Mouse (Mus musculus) layer of hippocampus, postnatal 36 days (tissue): ENCODE data around the gene Mpzl2. TPM values are rescaled to one million over a fixed set of nuclear protein-coding genes. Genes with fewer than 3 reads are reported as not detected.

Source experiments
- DNase-seq, 2 experiments: peaks; one replicate each; pipeline ENCODE4 v3.0.0; 2022
- total RNA-seq, 2 experiments: library from RNA; stranded (reverse); gene quantifications; 2 replicates each; pipeline ENCODE4 v1.2.3; 2021

Mpzl2 gene
- total RNA-seq, 2 experiments from 2014 or later = 0.42 to 1.1 TPM

DNA sequence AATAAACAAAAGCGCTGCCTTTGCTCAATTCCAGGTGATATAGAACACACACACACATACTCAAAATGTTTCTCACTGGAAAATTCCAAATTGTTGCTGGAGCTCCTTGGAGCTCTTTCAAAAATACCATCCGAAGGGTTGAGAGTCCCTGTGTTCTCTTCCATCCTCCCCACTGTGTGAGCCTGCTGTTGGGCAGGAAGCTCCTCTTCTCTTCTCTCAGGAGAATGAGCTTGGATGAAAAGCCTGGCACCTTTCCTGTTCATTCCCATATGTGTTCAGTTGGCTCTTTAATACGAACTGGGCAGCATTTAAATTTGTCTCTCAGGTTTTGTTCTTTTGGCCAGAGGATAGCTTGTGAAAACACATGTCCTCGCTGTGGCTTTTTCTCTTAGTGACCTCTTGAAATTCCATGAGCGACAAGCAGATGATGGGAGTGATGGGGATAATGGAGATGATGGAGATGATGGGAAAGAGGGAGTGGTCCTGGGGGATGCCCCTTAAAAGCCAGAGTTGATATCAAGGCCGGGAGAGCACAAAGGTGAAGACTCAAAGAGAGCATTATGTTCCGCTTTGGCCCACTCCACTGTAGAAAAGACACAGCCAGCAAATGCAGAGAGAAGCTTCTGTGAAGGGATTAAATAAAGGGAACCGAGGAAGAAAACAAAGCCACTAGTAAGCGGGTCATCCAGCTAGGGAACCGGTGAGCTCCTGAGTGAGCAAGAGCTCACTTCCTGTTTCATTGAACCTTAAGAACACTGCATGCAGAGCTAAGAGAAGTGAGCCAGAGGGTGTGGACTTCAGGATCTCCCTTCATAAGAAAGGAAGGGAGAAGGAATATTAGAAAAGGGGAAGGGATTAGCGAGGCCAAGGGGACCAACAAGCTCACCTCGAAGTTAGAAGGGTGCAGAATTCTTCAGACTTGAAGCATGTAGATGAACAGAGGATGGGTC lies 46.4 kb downstream of the Mpzl2 start:
- no peak for DNase-seq

DNA sequence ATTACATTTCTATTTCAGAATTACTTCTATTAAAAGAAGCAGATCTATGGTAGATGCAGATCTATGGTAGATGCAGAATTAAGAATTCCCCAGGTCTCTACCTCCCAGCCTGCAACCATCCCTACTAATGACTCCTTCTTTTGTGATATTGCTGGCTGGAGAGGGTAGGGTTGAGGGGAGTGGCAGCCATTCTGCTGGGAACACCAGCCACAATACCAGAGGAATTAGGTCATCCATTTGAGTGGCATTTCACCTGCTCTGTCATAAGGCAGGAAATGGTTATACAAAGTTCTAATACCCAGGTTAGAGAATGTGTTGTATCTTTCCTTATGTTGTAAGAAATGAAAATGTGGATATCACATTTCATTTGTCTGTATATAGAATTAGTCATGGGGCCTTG lies 48.4 kb downstream of the Mpzl2 start:
- DNase-seq = no peak

DNA sequence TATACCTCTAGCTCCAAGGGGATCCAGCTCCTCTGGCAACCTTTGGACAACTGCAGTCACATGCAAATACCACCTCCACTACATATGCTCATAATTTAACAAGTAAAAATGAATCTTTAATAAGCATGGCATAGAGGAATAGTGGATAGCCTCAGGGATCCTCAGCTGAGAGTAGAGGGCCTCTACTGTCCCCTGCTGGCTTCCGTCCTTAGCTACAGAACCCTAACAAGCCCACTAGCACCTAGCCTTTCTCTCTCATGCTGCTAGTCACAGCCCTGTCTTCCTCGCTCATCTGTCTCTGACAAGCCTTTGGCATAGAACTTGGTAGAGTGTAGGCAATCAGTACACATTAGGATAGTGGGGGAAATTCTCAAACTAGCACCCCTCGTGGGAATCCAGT lies 51.2 kb downstream of the Mpzl2 start:
- no peak for DNase-seq

DNA sequence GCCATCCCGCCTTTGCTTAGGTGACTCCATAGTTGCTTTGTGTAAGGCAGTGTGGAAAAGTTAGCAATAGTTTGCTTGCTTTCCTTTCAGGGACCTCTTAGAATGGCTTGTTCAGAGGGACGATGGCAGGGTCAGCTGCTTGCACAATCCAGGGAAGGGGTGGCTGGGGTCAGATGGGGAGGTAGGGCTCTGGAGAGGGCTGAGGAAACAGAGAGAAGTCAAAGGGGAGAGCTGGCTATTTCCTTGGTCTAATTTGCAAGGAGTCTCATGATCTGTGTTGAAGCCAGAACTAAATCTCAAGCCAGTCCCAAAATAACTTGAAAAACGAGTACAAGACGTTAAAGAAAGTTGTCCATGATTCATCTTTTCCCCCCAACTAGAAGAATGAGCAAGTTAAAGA lies 53.0 kb downstream of the Mpzl2 start:
- DNase-seq = no peak

DNA sequence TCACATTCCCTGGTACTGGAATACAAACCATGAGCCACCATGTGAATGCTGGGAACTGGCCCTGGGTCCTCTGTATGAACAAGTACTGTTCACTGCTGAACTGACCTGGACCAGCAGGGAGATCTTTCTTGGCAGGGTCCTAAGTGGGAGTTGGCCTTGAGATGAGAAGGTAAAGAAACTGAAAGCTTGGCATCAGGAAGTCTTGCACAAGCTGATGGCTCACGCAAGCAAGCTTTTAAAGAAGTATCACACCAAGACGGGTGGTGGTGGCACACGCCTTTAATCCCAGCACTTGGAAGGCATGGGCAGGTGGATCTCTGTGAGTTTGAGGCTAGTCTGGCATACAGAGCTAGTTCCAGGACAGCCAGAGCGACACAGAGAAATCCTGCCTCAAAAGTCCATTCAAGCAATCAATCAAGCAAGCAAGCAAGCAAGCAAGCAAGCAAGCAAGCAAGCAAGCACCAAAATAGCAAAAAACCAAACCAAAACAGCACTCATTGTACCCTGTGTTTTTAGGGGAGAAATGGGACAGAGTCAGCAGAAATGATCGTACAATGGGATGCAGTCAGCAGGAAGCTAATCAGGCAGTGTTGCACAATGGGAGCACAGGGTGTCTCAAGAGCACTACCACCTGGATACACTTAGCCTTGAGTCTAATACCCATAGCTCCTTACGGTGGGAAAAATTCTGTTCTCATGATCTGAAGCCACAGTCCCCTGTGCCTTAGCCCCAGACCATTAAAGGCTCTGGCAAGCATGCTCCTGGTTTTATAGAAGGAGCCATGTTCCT lies 55.7 kb downstream of the Mpzl2 start:
- no peak for DNase-seq

- DNase-seq = no peak
Observed at GRCm38 (mm10) chr9:45097877-45098276, 58.3 kb downstream of the Mpzl2 start.

DNA sequence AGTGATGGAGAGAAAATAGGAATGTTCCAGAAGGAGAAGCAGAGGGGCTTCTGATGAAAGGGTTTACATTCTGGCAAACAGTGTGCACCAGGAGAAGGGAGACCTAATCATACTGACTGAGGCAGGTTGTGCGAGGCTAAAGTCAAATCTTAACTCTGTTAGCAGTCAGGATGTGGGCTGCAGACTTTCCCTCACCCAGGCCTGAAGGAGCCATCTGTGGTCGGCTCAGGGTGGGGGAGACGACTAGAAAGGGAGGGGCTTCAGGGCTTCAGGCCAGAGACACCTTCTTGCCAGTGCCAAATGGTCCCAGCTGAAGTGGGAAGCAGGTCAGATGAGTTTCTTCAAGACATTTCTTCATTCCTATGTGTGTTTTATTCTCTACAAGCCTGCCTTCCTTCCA lies 58.8 kb downstream of the Mpzl2 start:
- DNase-seq = no peak

DNA sequence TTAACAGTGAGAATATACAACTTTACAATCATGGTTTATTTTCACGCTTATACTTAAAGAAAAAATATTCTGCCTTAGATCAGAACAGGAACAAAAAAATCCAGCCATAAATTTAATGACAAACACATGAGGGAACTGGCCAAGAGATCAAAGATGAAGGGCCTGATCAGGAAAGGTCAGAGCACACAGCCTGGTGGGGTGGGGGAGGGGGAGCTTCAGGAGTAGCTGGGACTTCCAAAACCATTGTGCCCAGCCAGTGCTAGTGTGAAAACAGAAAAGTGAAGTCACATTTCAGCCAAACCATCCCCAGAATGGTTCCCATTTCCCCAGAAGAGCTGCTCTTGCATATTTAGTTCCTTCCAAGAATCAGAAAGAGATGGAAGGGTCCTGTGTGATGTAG lies 62.9 kb downstream of the Mpzl2 start:
- no peak for DNase-seq

- DNase-seq = no peak
Observed at GRCm38 (mm10) chr9:45103211-45103979, 63.8 kb downstream of the Mpzl2 start.

Other genes starting within 250 kb of the Mpzl2 start
- 10 to 100 TPM; 43.3 to 51.6 TPM for gene Tmem25, start 240.5 kb upstream of the Mpzl2 start, total RNA-seq
- 1 to 10 TPM in 1 of 2 experiments, under 1 TPM in 1; 0.95 to 1.6 TPM for gene Ttc36, start 236.7 kb upstream of the Mpzl2 start, total RNA-seq
- gene Kmt2a, start 158.5 kb upstream of the Mpzl2 start, total RNA-seq = 10 to 100 TPM; 61.3 to 78.3 TPM
- gene Atp5l, start 119.1 kb upstream of the Mpzl2 start, total RNA-seq = 100 to 1,000 TPM; 339 to 375 TPM
- 10 to 100 TPM; 72.1 to 78.3 TPM for gene Ube4a, start 74.2 kb upstream of the Mpzl2 start, total RNA-seq
- gene Cd3g, start 59.4 kb upstream of the Mpzl2 start, total RNA-seq = not detected
- gene Cd3d, start 58.0 kb upstream of the Mpzl2 start, total RNA-seq = not detected
- not detected for gene Cd3e, start 30.2 kb upstream of the Mpzl2 start, total RNA-seq
- gene Mpzl3, start 15.4 kb downstream of the Mpzl2 start, total RNA-seq = 1 to 10 TPM; 6.6 to 6.9 TPM
- under 1 TPM; 0.20 to 0.30 TPM for gene Jaml, start 39.4 kb downstream of the Mpzl2 start, total RNA-seq
- gene Scn2b, start 78.0 kb downstream of the Mpzl2 start, total RNA-seq = 100 to 1,000 TPM; 253 to 275 TPM
- gene Scn4b, start 98.6 kb downstream of the Mpzl2 start, total RNA-seq = 10 to 100 TPM; 11.1 to 14.2 TPM
- gene BC049352, start 142.2 kb downstream of the Mpzl2 start, total RNA-seq = under 1 TPM; 0.20 to 0.62 TPM
- not detected for gene Tmprss4, start 164.3 kb downstream of the Mpzl2 start, total RNA-seq
- 1 to 10 TPM; 2.4 to 3.3 TPM for gene Il10ra, start 229.3 kb downstream of the Mpzl2 start, total RNA-seq